Mouse (Mus musculus): Measurements from ENCODE around the gene Gm21992.

Gm21992 gene

GRCm38 (mm10) chr19:4749975-4750374 is 61.4 kb downstream of the Gm21992 start:
- no peak for DNase-seq (ENCODE audit: low read depth, low spot score)

- DNase-seq (ENCODE audit: low read depth, low spot score), result no peak
Observed at GRCm38 (mm10) chr19:4748493-4748892, 62.9 kb downstream of the Gm21992 start.

- DNase-seq (ENCODE audit: low read depth, low spot score), result no peak
Observed at GRCm38 (mm10) chr19:4747631-4748312, 63.6 kb downstream of the Gm21992 start.

DNA sequence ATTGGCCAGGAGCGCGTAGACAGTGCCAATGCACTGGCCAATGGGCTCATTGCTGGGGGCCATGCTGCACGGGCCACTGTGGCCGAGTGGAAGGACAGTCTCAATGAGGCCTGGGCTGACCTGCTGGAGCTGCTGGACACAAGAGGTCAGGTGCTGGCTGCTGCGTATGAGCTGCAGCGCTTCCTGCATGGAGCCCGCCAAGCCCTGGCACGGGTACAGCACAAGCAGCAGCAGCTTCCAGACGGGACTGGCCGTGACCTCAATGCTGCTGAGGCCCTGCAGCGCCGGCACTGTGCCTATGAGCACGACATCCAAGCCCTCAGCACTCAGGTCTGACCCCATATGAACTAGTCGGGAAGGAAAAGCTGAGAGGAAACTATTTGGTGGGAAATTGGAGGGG is 64.8 kb downstream of the Gm21992 start:
- peak; percentile 69 for DNase-seq (ENCODE audit: low read depth, low spot score)

- DNase-seq (ENCODE audit: low read depth, low spot score), result no peak
Observed at GRCm38 (mm10) chr19:4745681-4746080, 65.7 kb downstream of the Gm21992 start.

DNA sequence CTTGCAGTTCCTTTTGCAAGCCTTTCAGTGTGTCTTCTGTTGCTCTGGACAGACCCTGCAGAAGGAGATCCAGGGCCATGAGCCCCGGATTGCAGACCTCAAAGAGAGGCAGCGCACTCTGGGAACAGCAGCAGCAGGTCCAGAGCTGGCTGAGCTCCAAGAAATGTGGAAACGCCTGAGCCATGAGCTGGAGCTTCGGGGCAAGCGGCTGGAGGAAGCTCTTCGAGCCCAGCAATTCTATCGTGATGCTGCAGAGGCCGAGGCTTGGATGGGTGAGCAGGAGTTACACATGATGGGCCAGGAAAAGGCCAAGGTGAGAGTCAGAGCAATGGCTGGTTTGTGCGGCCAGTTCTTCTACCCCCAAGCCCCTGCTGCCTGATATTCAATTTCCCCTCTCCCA is 66.4 kb downstream of the Gm21992 start:
- DNase-seq (ENCODE audit: low read depth, low spot score), result no peak

DNA sequence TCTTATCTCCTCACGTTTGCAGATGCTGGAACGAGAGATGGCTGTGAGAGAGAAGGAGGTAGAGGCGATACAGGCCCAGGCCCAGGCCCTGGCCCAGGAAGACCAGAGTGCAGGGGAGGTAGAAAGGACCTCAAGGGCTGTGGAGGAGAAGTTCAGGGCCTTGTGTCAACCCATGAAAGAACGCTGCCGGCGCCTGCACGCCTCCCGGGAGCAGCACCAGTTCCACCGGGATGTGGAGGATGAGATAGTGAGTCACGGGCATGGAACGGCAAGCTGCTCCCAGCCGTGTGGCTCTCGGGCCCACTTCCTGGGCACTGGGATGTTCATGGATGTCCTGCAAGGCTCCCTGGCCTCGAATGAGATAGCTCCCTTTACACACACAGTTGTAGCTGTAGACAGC is 67.4 kb downstream of the Gm21992 start:
- no peak for DNase-seq (ENCODE audit: low read depth, low spot score)

GRCm38 (mm10) chr19:4743524-4743923 is 67.9 kb downstream of the Gm21992 start:
- DNase-seq (ENCODE audit: low read depth, low spot score), result no peak

DNA sequence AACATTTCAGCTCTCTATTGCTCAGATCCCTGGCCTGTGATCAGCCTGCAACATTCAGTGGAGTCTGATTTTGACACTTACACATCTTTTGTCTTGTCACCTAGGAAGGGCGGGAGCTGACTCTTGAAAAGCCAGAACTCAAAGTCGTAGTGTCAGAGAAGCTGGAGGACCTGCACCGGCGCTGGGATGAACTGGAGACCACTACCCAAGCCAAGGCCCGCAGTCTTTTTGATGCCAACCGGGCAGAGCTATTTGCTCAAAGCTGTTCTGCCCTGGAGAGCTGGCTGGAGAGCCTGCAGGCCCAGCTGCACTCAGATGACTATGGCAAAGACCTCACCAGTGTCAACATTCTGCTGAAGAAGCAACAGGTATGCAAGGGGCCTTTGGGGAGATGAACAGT is 69.2 kb downstream of the Gm21992 start:
- DNase-seq (ENCODE audit: low read depth, low spot score), result no peak

GRCm38 (mm10) chr19:4741482-4741881 is 69.9 kb downstream of the Gm21992 start:
- no peak for DNase-seq (ENCODE audit: low read depth, low spot score)

- DNase-seq (ENCODE audit: low read depth, low spot score), result no peak
Observed at GRCm38 (mm10) chr19:4739762-4740161, 71.7 kb downstream of the Gm21992 start.

GRCm38 (mm10) chr19:4739053-4739452 is 72.4 kb downstream of the Gm21992 start:
- no peak for DNase-seq (ENCODE audit: low read depth, low spot score)

GRCm38 (mm10) chr19:4737866-4738265 is 73.5 kb downstream of the Gm21992 start:
- no peak for DNase-seq (ENCODE audit: low read depth, low spot score)

DNA sequence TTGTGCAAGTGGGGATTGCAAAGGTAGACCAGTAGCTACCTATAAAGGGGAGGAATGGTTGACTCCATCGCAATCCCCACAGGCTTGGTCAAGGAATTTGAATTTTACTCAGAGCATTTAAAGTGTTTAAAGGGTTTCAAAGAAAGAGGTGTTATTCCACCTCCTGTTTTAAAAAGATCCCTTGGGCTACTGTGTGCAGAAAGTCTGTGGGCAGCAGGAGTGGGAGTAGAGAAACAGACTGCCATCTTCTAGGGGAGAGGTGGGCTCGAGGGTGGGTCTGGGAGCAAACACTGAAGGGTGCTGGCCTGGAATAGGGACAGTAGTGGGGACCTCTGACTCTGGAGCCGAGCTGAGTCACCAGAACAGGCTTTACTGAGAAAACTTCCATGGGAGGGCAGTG is 78.4 kb downstream of the Gm21992 start:
- DNase-seq (ENCODE audit: low read depth, low spot score), result no peak

GRCm38 (mm10) chr19:4729186-4729585 is 82.2 kb downstream of the Gm21992 start:
- DNase-seq (ENCODE audit: low read depth, low spot score), result no peak

- DNase-seq (ENCODE audit: low read depth, low spot score), result no peak
Observed at GRCm38 (mm10) chr19:4720671-4721244, 90.7 kb downstream of the Gm21992 start.

GRCm38 (mm10) chr19:4720112-4720511 is 91.3 kb downstream of the Gm21992 start:
- no peak for DNase-seq (ENCODE audit: low read depth, low spot score)

- DNase-seq (ENCODE audit: low read depth, low spot score), result no peak
Observed at GRCm38 (mm10) chr19:4719351-4719764, 92.1 kb downstream of the Gm21992 start.

GRCm38 (mm10) chr19:4718716-4719115 is 92.7 kb downstream of the Gm21992 start:
- DNase-seq (ENCODE audit: low read depth, low spot score), result no peak

DNA sequence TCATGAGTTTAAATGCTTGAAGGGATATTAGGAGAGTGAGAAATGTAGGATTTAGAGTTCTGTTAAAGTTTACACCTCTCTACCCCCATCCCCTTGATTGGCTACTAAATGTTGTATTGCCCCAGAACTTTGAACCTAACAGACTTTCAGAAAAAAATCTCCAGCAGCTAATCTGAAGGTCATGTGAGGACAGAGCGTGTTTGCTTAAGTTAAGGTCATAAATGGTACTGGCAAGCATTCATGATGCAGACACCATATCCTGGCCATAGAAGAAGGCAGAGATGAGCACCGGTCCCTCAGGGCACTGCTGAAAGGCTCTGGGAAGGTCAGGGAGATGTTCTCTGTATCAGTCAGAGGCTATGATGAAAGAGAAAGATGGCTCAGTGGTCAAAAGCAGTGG is 94.1 kb downstream of the Gm21992 start:
- DNase-seq (ENCODE audit: low read depth, low spot score), result no peak

DNA sequence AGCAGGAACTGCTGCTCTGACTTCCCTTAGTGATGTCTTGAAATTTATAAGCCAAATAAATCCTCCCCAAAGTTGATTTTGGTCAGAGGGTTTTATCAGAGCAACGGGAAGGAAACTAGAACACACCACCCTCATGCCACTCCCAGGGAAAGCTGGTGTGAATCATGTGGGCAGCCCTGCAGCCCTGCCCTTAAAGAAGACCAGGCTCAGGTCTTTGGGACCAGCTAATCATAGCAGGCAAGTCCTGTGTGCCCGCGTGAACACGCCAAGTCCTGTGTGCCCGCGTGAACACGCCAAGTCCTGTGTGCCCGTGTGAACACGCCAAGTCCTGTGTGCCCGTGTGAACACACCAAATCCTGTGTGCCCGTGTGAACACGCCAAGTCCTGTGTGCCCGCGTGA is 94.7 kb downstream of the Gm21992 start:
- no peak for DNase-seq (ENCODE audit: low read depth, low spot score)

GRCm38 (mm10) chr19:4713886-4714285 is 97.5 kb downstream of the Gm21992 start:
- DNase-seq (ENCODE audit: low read depth, low spot score), result no peak

DNA sequence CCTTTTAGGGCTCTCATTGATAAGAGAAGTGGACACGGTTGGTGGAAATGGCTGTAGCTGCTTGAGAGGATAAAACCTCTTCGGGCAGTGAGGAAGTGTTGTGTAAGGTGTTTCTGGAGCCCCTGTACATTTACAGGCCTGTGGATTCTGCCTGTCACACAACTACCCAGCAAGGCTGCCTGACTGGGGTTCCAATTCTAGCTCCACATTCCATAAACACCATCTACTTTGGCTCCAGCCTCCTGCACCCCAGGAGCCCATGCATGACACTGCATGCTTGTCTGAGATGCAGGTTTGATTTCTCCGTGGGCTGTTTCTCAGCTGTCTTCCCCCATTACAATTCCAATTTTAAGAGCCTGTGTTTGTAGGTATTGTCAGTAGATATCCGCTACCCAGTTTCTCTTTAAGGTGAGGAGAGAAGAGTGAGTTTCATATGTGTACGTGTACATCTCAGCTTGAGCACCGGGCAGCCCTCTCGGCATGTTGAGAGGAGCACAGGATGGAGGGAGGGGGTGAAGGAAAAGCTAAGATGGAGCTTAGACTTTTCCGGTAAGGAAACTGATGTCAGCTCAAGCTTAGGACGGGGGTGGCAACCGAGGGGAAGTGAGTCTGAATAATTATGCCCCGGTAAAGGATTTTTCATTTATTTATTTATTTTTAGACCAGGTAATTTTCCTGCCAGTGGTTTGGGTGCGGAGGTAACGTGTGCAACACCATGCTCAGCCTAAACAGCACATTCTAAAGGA is 98.5 kb downstream of the Gm21992 start:
- no peak for DNase-seq (ENCODE audit: low read depth, low spot score)

Data from skeletal muscle tissue, adult 2 months (tissue).